Mouse (Mus musculus) midbrain, embryonic 16.5 days (tissue): ENCODE measurements around the gene Kcnh7. TPM values are rescaled to one million over a fixed set of nuclear protein-coding genes. Genes with fewer than 3 reads are reported as not detected.
"Not testable (repeated sequence)": the region's sequence is repeated elsewhere in the genome, so short reads cannot be mapped to it uniquely, and the experiment has no call there.

Source experiments
- ATAC-seq: fragments of 200-750 bp; cut with Nextera tagmentation; 2 replicates; pipeline ENCODE4 v1.8.0; 2017; ENCODE audit warnings: moderate TSS enrichment
- H3K27ac ChIP-seq: fragments of 300-500 bp; sonication (generic); 2 replicates; pipeline ENCODE4 v1.5.1; 2014; ENCODE audit warnings: mild to moderate bottlenecking, low read length, mixed read lengths
- H3K27me3 ChIP-seq: fragments of 300-500 bp; sonication (generic); 2 replicates; pipeline ENCODE4 v1.6.1; 2014; ENCODE audit warnings: low read depth, low read length, mixed read lengths; ENCODE audit not compliant: control insufficient read depth, insufficient read depth
- H3K36me3 ChIP-seq: fragments of 300-500 bp; sonication (generic); 2 replicates; pipeline ENCODE4 v1.6.1; 2014; ENCODE audit warnings: mild to moderate bottlenecking, low read length, moderate library complexity, mixed read lengths; ENCODE audit not compliant: control insufficient read depth, insufficient read depth
- H3K4me1 ChIP-seq: fragments of 300-500 bp; sonication (generic); 2 replicates; pipeline ENCODE4 v1.6.1; 2014; ENCODE audit warnings: mild to moderate bottlenecking, low read length, mixed read lengths; ENCODE audit not compliant: control insufficient read depth, insufficient read depth
- H3K4me2 ChIP-seq: fragments of 300-500 bp; sonication (generic); 2 replicates; pipeline ENCODE4 v1.6.1; 2014; ENCODE audit warnings: mild to moderate bottlenecking, low read length, mixed read lengths
- H3K4me3 ChIP-seq: fragments of 300-500 bp; sonication (generic); 2 replicates; pipeline ENCODE4 v1.5.1; 2014; ENCODE audit warnings: low read depth, mild to moderate bottlenecking, low read length, moderate library complexity, mixed read lengths
- H3K9ac ChIP-seq: fragments of 300-500 bp; sonication (generic); 2 replicates; pipeline ENCODE4 v1.6.1; 2014; ENCODE audit warnings: low read depth, low read length, mixed read lengths
- H3K9me3 ChIP-seq: fragments of 300-500 bp; sonication (generic); replicated peaks from 2 replicates; pipeline ENCODE4 v1.6.1; 2014; ENCODE audit warnings: mild to moderate bottlenecking, low read length, mixed read lengths; ENCODE audit not compliant: control insufficient read depth, poor library complexity, severe bottlenecking
- WGBS: fragments of 180-500 bp; shearing (Covaris S2); extraction: QIAGEN DNeasy Blood & Tissue Kit; methylation state at CpG from one replicate; pipeline ENCODE4 v1.1.7; 2014; 5-methylcytosine and 5-hydroxymethylcytosine counted together
- polyA plus RNA-seq: library from polyadenylated mRNA; unstranded; fragments of >200 nt; fragmentation: Nextera tagmentation; extraction: Ambion mirVana; gene quantifications from 2 replicates; pipeline ENCODE4 v1.2.1, GENCODE M21; 2015

The Kcnh7 gene
- polyA plus RNA-seq, 1 experiment from 2014 or later, result 9.6 TPM

DNA sequence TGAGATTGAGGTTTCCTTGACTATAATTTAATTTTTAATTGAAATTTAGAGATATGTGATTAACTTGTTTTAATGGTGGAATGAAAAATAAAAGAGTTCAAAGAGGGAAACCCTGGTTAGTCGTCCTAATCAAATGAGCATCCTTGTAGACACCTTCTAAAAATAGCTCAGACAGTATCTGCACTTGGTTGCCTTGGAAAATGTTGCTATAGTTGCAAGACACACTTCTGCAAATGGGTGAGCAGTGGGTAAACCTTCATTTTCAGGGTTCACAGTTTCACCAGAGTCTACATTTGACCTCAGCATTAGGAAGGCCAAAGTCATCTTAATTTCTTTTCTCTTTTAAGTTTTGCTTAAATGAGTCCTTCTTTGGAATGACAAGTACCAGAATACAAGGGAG is 465.7 kb downstream of the Kcnh7 start:
- peaks cover 4% of the 10 kb centered on the region; the same call in 1 of the 2 replicates for H3K36me3 ChIP-seq
- H3K4me3 ChIP-seq, result no peak overlapping the region
- H3K4me2 ChIP-seq, result no peak overlapping the region
- WGBS, result 24% methylated on average over 1 of the region's 1 CpGs
- peaks cover 2% of the 10 kb centered on the region; the same call in 1 of the 2 replicates for H3K4me1 ChIP-seq
- no peaks in the 10 kb centered on the region for H3K9me3 ChIP-seq
- H3K9ac ChIP-seq, result no peak overlapping the region
- peak; percentile 85 for ATAC-seq
- no peaks in the 10 kb centered on the region for H3K27me3 ChIP-seq
- H3K27ac ChIP-seq, result no peak overlapping the region

DNA sequence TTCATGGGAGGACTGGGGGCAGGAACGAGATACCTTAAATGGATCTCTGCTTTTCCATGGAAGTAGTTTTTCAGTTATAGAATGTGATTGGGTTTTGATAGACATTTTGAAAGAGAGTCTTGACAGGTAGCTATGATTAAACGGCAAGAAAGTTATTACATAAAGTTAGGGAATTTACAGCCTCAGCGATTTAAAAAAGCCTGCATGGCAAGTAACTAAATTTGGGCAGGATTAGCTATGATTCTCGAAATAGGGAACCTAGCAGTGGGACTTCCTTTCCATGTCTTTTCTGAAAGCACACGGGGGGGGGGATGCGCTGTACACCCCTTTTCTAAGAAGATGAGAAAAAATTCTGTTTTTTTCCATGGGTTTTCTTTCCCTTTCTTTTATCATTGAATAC is 466.8 kb downstream of the Kcnh7 start:
- Histone ChIP-seq H3K4me1 (peaks cover 2% of the 10 kb centered on the region; the same call in 1 of the 2 replicates), H3K9ac (no peak overlapping the region), H3K27ac (no peak overlapping the region), H3K36me3 (peaks cover 4% of the 10 kb centered on the region; the same call in 1 of the 2 replicates), H3K27me3 (no peaks in the 10 kb centered on the region), H3K4me2 (no peak overlapping the region), H3K9me3 (no peaks in the 10 kb centered on the region), H3K4me3 (no peak overlapping the region)
- no peak for ATAC-seq
- WGBS, result 85% methylated on average over 6 of the region's 6 CpGs

DNA sequence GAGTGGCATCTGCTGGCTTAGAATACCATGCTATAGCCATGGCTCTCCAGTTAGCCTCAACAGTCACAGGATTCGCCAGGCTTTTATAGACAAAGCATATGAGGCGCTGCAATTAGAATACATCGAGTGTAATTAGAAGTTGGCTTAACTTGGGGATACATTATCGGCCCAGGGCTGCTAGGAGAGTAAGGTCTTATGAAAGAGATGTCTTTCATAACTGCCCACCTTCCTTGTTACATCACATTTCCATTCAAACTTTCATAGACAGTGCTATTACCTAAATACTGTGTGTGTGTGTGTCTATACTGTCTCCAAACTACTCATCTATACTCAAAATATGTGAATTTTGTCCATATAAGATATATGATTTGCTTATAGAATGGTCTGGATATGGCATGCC is 468.8 kb downstream of the Kcnh7 start:
- no peak overlapping the region for H3K27ac ChIP-seq
- H3K4me3 ChIP-seq, result no peak overlapping the region
- no peaks in the 10 kb centered on the region for H3K9me3 ChIP-seq
- H3K4me1 ChIP-seq, result peaks cover 2% of the 10 kb centered on the region; the same call in 1 of the 2 replicates
- H3K9ac ChIP-seq, result no peak overlapping the region
- WGBS, result 88% methylated on average over 4 of the region's 4 CpGs
- no peaks in the 10 kb centered on the region for H3K27me3 ChIP-seq
- no peak overlapping the region for H3K4me2 ChIP-seq
- no peak for ATAC-seq
- 0 out of 2 replicates have a peak, but pooled peaks cover 3% of the 10 kb centered on the region for H3K36me3 ChIP-seq

DNA sequence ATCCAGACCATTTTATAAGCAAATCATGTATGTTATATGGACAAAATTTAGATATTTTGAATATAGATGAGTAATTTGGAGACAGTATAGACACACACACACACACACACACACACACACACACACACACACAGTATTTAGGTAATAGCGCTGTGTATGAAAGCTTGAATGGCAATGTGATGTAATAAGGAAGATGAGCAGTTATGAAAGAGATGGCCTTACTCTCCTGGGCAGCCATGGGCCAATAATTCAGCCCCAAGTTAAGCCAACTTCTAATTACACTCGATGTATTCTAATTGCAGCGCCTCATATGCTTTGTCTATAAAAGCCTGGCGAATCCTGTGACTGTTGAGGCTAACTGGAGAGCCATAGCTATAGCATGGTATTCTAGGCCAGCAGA is 469.7 kb downstream of the Kcnh7 start:
- not testable (repeated sequence) for ATAC-seq

DNA sequence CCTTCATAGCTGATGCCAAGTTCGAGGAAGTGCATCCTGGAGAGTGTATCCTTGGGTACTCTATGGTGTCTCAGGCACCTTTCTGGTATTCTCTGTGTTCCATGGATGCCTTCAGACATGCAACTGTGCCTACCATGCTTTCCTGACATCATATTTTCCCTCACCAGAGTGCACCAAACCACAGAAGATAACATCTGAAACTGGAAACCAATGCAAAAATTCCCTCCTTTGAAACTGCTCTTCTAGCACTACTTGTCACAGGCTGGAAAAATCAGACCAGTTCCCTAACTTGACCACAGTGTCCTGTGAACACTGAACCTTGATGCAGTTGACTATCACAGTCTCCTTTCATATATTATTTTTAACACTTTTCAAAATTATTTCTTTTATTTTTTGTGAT is 474.5 kb downstream of the Kcnh7 start:
- ATAC-seq, result no peak
- 56% methylated on average over 1 of the region's 1 CpGs for WGBS
- H3K4me1 ChIP-seq, result no peaks in the 10 kb centered on the region
- H3K9ac ChIP-seq, result no peak overlapping the region
- H3K4me2 ChIP-seq, result no peak overlapping the region
- H3K9me3 ChIP-seq, result no peaks in the 10 kb centered on the region
- H3K4me3 ChIP-seq, result no peak overlapping the region
- no peaks in the 10 kb centered on the region for H3K27me3 ChIP-seq
- H3K36me3 ChIP-seq, result 0 out of 2 replicates have a peak, but pooled peaks cover 3% of the 10 kb centered on the region
- H3K27ac ChIP-seq, result no peak overlapping the region

More for the DNA sequence above, 469.7 kb downstream of the Kcnh7 start:
- 99% methylated on average over 4 of the region's 4 CpGs for WGBS
- H3K27me3 ChIP-seq, H3K4me1 ChIP-seq, H3K4me3 ChIP-seq, H3K9ac ChIP-seq, H3K27ac ChIP-seq, H3K36me3 ChIP-seq, H3K4me2 ChIP-seq, H3K9me3 ChIP-seq: not testable (repeated sequence)

DNA sequence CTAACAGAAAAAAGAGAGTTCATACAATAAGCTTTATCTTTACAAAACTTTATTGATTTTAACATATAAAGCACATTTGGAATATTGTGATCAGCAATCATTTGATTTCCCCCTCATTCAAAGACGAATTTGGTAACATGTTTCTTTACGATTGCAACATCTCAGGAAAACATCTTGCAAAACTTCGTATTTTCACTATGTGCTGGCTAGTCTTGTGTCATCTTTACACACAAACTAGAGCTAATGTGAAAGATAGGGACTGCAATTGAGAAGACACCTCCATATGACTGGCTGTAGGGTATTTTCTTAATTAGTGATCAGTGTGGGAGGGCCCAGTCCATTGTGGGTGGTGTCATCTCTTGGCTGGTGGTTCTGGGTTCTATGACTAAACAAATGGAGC is 477.8 kb downstream of the Kcnh7 start:
- H3K4me2 ChIP-seq, result no peak overlapping the region
- 0 out of 2 replicates have a peak, but pooled peaks cover 9% of the 10 kb centered on the region for H3K36me3 ChIP-seq
- H3K4me3 ChIP-seq, result no peak overlapping the region
- H3K9me3 ChIP-seq, result no peaks in the 10 kb centered on the region
- H3K9ac ChIP-seq, result no peak overlapping the region
- no peaks in the 10 kb centered on the region for H3K4me1 ChIP-seq
- H3K27me3 ChIP-seq, result no peaks in the 10 kb centered on the region
- no peak overlapping the region for H3K27ac ChIP-seq
- 91% methylated on average over 3 of the region's 3 CpGs for WGBS
- no peak for ATAC-seq

DNA sequence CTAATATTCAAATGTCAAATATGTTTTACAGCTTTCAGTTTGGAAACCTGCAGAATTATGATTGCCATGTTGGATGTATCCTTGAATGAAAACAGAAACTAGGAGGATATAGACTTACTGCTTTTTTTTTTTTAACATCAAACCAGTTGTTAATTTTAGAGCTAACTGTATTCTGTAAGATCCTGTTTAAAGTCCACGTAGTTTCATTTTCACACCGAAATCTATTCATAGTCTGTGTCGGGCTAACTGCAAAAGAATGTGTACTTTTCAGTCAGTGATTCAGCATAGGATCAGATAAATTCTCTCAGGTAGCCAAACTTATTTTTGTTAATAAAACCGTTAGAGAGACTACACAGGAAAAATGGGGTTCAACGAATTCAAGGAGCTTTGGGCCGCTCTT is 498.2 kb downstream of the Kcnh7 start:
- Histone ChIP-seq H3K36me3 (no peaks in the 10 kb centered on the region), H3K4me2 (no peak overlapping the region), H3K27ac (no peak overlapping the region), H3K4me1 (no peaks in the 10 kb centered on the region), H3K9ac (no peak overlapping the region), H3K9me3 (no peaks in the 10 kb centered on the region), H3K27me3 (no peaks in the 10 kb centered on the region), H3K4me3 (no peak overlapping the region)
- WGBS, result 94% methylated on average over 6 of the region's 6 CpGs
- no peak for ATAC-seq

DNA sequence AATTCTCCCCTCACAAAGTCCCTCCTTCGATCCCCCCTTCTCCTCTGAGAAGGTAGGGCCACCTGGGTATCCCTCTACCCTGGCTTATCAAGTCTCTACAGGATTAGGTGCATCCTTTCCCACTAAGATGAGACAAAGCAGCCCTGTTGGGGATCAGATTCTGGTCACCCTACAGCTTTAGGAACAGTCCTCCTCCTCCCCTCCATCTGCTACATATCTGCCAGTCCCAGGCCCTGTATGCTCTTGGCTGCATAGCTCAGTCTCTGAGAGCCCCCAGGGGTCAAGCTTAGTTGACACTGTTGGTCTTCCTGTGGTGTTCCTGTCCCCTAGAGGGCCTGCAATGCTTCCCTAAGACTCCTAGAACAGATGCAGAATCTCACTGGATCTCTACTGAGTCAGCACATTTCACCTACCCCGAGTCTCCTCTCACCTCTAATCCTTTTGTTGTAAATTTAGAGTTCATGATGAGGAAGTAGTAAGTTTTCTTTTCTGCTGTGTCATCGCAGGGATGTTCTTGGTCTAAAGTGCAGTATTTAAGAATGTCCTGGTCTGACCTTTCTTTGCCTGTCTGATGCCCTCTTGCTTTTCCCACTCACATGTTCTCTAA is 499.0 kb downstream of the Kcnh7 start:
- H3K4me2 ChIP-seq, result no peak overlapping the region
- no peaks in the 10 kb centered on the region for H3K9me3 ChIP-seq
- no peak for ATAC-seq
- H3K4me3 ChIP-seq, result no peak overlapping the region
- no peak overlapping the region for H3K27ac ChIP-seq
- no peak overlapping the region for H3K9ac ChIP-seq
- no peaks in the 10 kb centered on the region for H3K4me1 ChIP-seq
- H3K27me3 ChIP-seq, result no peaks in the 10 kb centered on the region
- WGBS, result 63% methylated on average over 3 of the region's 3 CpGs
- no peaks in the 10 kb centered on the region for H3K36me3 ChIP-seq

DNA sequence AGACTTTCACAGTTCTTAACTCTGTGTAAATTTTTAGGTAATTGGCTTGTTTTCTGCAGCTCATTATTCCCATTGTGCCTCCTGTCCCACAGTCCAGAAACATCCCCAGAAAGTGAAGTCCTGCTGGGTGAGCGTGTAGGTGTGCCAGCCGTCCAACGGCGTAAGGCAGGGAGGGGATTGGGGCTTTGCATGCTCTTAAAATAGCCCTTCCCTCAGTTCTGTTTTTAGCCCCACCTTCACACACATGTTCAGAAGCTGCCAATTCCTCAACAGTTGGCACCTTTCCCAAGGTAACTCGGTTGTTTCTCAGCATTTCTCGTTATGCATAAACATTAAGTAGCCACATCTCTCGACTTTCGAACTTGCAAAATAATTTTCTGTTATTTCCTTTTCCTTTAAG is 502.4 kb downstream of the Kcnh7 start:
- Histone ChIP-seq H3K27ac (no peak overlapping the region), H3K27me3 (no peaks in the 10 kb centered on the region), H3K4me3 (no peak overlapping the region), H3K36me3 (no peaks in the 10 kb centered on the region), H3K9me3 (no peaks in the 10 kb centered on the region), H3K4me1 (no peaks in the 10 kb centered on the region), H3K4me2 (no peak overlapping the region), H3K9ac (no peak overlapping the region)
- no peak for ATAC-seq
- WGBS, result 69% methylated on average over 8 of the region's 8 CpGs
